Mouse (Mus musculus): ENCODE measurements around the gene Slc6a8.

- no peak for TF ChIP-seq CTCF (IDR thresholded peaks at IDR 0.05; ENCODE audit: low read depth, low read length)
- no peak for TF ChIP-seq GATA1 (IDR thresholded peaks at IDR 0.05; ENCODE audit: borderline replicate concordance, low read length)
- TF ChIP-seq POLR2AphosphoS5 (IDR thresholded peaks at IDR 0.05; ENCODE audit: insufficient replicate concordance, low read depth, low read length), result no peak
These were observed at the start of gene Slc6a8 for GRCm38 (mm10) chrX:73672879-73673618.
